Mouse (Mus musculus): ENCODE results near the gene Car4. TPM values are rescaled to one million over a fixed set of nuclear protein-coding genes. Genes with fewer than 3 reads are reported as not detected.
A peak's percentile ranks its signal among the peaks of the same experiment; 100 is the strongest.

Gene Car4
- total RNA-seq, 2 experiments from 2014 or later = 78.6 to 101 TPM

GRCm38 (mm10) chr11:84939508-84940053 is 18.0 kb upstream of the Car4 start:
- Histone ChIP-seq H3K27ac (peak overlapping the region; percentile 71), H3K4me3 (no peak overlapping the region)
- TF ChIP-seq CTCF (IDR thresholded peaks at IDR 0.05) = no peak; the same call in none of the 2 replicates
- intact Hi-C loops (cut with DNase I) = no loop called here
- peak; percentile 26 to 47 for DNase-seq (ENCODE audit: extremely low spot score in 1 of 2, low spot score in 2 of 2)

DNA sequence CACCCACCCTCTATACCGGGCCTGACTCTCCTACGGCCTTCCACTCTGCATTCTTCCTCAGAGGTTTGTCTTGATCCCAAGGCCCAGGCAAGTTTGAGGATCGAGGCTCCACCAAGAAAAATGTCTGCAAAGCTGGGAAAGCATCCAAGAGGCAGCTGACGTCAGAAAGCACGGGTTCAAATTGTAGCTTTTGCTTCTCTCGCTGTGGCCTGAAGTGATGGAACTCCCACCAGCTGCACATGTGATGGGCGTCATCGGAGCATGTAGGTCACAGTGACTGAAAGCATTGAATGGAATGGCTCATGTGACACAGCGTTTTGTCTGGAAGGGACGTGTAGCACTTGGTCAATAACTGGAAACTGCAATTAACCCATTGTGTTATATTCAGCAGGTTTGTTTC is 17.4 kb upstream of the Car4 start:
- intact Hi-C loops (cut with DNase I) = no loop called here
- DNase-seq (ENCODE audit: extremely low spot score in 1 of 2, low spot score in 2 of 2) = no peak
- no peak for TF ChIP-seq CTCF (IDR thresholded peaks at IDR 0.05)
- H3K4me3 ChIP-seq = no peak overlapping the region
- H3K27ac ChIP-seq = peak overlapping the region; percentile 71

DNA sequence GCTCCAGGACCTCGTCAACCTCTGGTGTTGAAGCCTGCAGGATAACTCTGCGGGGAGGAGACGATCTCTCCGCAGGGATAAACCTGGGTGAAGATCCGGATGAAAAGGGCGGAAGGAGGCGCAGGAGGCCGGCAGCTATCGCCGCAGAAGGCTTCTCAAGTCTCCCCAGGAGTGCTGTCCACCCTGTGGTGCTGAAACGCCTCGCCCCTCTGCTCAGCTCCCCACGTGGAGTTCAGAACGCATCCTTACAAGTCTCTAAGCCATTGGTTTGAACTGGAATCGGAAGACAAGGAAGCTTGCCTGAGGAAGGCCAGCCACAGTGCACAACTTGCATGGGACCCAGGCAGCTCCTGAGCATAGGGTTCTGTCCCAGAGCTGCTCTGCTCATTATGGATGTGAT is 13.6 kb upstream of the Car4 start:
- intact Hi-C loops (cut with DNase I) = no loop called here
- Histone ChIP-seq H3K4me3 (no peak overlapping the region), H3K27ac (no peak overlapping the region)
- DNase-seq (ENCODE audit: extremely low spot score in 1 of 2, low spot score in 2 of 2) = no peak
- no peak; the same call in none of the 2 replicates for TF ChIP-seq CTCF (IDR thresholded peaks at IDR 0.05)

DNA sequence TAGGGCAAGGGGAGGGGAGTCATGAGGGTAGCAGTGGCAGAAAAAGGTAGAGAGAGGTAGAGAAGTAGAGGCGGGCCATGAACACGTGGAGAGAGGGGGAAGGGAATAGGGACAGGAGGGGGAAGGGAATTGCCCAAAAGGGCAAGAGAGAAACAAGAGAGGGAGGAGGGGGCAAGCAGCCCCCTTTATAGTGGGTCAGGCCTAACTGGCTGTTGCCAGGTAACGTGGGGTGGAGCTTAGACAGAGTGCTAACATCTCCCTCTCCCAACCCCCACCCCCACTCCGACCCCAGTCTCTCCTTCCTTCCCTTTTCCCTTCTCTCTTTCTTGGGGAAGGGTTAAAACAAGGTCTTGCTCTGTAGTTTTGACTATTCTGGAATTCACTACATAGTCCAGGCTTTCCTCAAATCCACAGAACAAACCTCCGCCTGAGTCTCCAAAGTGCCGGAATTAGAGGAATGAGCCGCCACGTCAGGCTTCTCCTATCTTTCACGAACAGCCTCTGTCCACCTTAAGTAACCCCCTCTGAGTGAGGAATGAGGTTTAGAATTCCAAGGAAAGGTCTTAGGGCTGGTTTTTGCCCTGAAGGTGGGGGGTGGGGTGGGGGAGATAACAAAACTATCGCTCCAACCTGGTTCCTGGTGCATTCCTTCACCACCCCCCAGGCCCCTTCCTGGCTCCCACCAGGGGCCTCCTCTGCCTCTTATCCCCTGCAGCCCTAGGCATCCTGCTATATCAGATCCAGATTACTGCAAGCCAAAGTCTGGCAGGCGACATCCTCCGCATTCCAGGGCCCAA is 12.7 kb upstream of the Car4 start:
- TF ChIP-seq CTCF (IDR thresholded peaks at IDR 0.05) = no peak
- intact Hi-C loops (cut with DNase I) = no loop called here
- Histone ChIP-seq H3K4me3 (no peak overlapping the region), H3K27ac (no peak overlapping the region)
- DNase-seq (ENCODE audit: extremely low spot score in 1 of 2, low spot score in 2 of 2) = no peak

GRCm38 (mm10) chr11:84945841-84946240 is 11.7 kb upstream of the Car4 start:
- intact Hi-C loops (cut with DNase I) = no loop called here
- no peak for DNase-seq (ENCODE audit: extremely low spot score in 1 of 2, low spot score in 2 of 2)

GRCm38 (mm10) chr11:84947206-84947605 is 10.4 kb upstream of the Car4 start:
- intact Hi-C loops (cut with DNase I) = no loop called here

More at GRCm38 (mm10) chr11:84945841-84946240, 11.7 kb upstream of the Car4 start:
- TF ChIP-seq CTCF (IDR thresholded peaks at IDR 0.05) = no peak
- H3K27ac ChIP-seq = no peak overlapping the region
- H3K4me3 ChIP-seq = no peak overlapping the region

GRCm38 (mm10) chr11:84948114-84948513 is 9.5 kb upstream of the Car4 start:
- Histone ChIP-seq H3K4me3 (no peak overlapping the region), H3K27ac (no peak overlapping the region)
- intact Hi-C loops (cut with DNase I) = no loop called here
- TF ChIP-seq CTCF (IDR thresholded peaks at IDR 0.05) = no peak
- DNase-seq (ENCODE audit: extremely low spot score in 1 of 2, low spot score in 2 of 2) = no peak

More at GRCm38 (mm10) chr11:84947206-84947605, 10.4 kb upstream of the Car4 start:
- no peak for TF ChIP-seq CTCF (IDR thresholded peaks at IDR 0.05)
- Histone ChIP-seq H3K4me3 (no peak overlapping the region), H3K27ac (no peak overlapping the region)
- no peak for DNase-seq (ENCODE audit: extremely low spot score in 1 of 2, low spot score in 2 of 2)

DNA sequence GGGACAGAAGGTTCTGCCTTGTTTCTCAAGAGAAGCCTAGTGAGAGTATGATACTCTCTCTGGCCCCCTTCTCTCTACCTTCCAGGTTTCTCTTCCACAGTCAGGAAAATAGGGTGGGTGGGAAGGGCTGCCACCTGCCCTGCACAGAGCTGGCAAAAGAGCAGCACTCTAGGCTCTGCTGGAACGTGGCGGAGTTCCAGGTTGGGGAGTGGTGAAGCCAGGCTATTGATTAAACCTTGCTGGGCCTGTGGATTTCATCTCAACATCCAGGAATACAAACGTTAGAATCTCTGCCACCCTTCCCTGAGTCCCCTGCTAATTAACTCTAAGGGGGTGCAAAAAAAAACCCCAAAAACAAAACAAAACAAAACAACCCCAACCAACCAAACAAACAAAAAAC is 9.1 kb upstream of the Car4 start:
- intact Hi-C loops (cut with DNase I) = no loop called here
- H3K27ac ChIP-seq = no peak overlapping the region
- TF ChIP-seq CTCF (IDR thresholded peaks at IDR 0.05) = no peak

DNA sequence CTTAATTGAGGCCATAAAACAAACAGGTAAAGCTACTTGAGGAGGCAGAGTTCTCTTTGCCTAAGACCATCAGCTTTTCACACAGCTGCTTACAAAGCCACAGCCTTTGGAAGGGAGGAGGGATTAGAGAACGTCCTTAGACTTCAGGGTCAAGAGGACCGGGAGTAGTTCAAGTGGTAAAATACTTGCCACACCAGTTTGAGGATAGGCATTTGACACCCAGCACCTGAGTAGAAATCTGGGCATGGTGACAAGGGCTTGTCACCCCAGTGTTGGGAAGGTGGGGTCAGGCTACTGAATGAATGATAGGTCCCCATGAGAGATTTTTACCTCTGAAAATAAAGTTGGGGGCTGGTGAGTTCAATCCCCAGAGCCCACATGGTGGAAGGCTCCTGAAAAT is 5.0 kb upstream of the Car4 start:
- no peak for DNase-seq (ENCODE audit: extremely low spot score in 1 of 2, low spot score in 2 of 2)
- no peak overlapping the region for H3K4me3 ChIP-seq
- intact Hi-C loops (cut with DNase I) = no loop called here

More for the DNA sequence above, 9.1 kb upstream of the Car4 start:
- H3K4me3 ChIP-seq = no peak overlapping the region
- no peak for DNase-seq (ENCODE audit: extremely low spot score in 1 of 2, low spot score in 2 of 2)

GRCm38 (mm10) chr11:84956400-84956799 is 1.2 kb upstream of the Car4 start:
- Histone ChIP-seq H3K4me3 (no peak overlapping the region), H3K27ac (no peak overlapping the region)
- TF ChIP-seq CTCF (IDR thresholded peaks at IDR 0.05) = no peak
- intact Hi-C loops (cut with DNase I) = no loop called here
- no peak for DNase-seq (ENCODE audit: extremely low spot score in 1 of 2, low spot score in 2 of 2)

More for the DNA sequence above, 5.0 kb upstream of the Car4 start:
- TF ChIP-seq CTCF (IDR thresholded peaks at IDR 0.05) = no peak
- no peak overlapping the region for H3K27ac ChIP-seq

- no peak for TF ChIP-seq CTCF (IDR thresholded peaks at IDR 0.05)
- Histone ChIP-seq H3K4me3 (peak overlapping the region; percentile 64), H3K27ac (peak overlapping the region; percentile 82)
- DNase-seq (ENCODE audit: extremely low spot score in 1 of 2, low spot score in 2 of 2) = no peak
- intact Hi-C loops (cut with DNase I) = no loop called here
Measured at GRCm38 (mm10) chr11:84957171-84957570, 415 bp upstream of the Car4 start.

GRCm38 (mm10) chr11:84958271-84958630 is 665 bp downstream of the Car4 start:
- Histone ChIP-seq H3K4me3 (peak overlapping the region; percentile 64), H3K27ac (peak overlapping the region; percentile 82)
- no peak for TF ChIP-seq CTCF (IDR thresholded peaks at IDR 0.05)
- no peak for DNase-seq (ENCODE audit: extremely low spot score in 1 of 2, low spot score in 2 of 2)
- intact Hi-C loops (cut with DNase I) = no loop called here

DNA sequence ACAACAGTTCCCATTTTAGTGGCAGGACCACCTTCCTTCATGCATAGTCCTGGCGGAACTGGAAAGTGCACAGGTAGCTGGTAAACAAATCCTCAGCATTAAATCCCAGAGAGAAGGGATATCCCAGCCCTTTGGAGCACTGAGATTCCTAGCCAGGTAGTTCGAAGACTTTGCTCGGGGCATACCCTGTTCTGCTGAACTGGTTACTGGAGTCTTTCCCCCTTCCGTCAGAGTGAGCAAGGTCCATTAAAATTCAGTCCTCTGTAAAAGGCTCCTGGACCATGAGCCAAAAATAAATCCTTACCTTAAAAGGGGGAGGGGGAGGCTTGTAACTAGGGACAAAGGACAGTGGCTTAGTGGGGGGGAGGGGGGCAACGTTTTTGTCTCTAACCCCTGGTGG is 1.6 kb downstream of the Car4 start:
- intact Hi-C loops (cut with DNase I) = no loop called here
- H3K4me3 ChIP-seq = peak overlapping the region; percentile 64
- DNase-seq (ENCODE audit: extremely low spot score in 1 of 2, low spot score in 2 of 2) = no peak
- TF ChIP-seq CTCF (IDR thresholded peaks at IDR 0.05) = no peak
- H3K27ac ChIP-seq = peak overlapping the region; percentile 53

All from left cerebral cortex, adult 2 months (tissue).